Comparison of ENCODE assay signal across 18 mouse cellular contexts in genomic region chr3:50130319-50130718, GRCm38 (mm10).
"Had no signal": no experiment of that assay in that cellular context is flagged by ENCODE, and none has a peak within 500 bp of the region (broad histone marks: within the 10 kb centered on the region; RNA-seq: fewer than 3 reads in every experiment).

No protein-coding gene starts in this region.

- H3K9me3 ChIP-seq: lung, embryonic 15.5 days; megakaryocyte, embryonic 14.5 days; midbrain, embryonic 13.5 days; midbrain, embryonic 15.5 days; neural tube, embryonic 12.5 days; stomach, embryonic 15.5 days had no signal

- ATAC-seq: liver, postnatal 0 days; lung, postnatal 0 days; midbrain, embryonic 13.5 days; midbrain, embryonic 15.5 days had no signal

- H3K27ac ChIP-seq: lung, embryonic 15.5 days; macrophage; midbrain, embryonic 13.5 days; midbrain, embryonic 15.5 days; neural tube, embryonic 12.5 days; stomach, embryonic 15.5 days; stomach, postnatal 0 days had no signal

- DNase-seq: liver, postnatal 0 days; lung, adult 2 months; lung, postnatal 14 days; lung, postnatal 36 days; right cerebral cortex, postnatal 14 days; thymus, adult 18-20 months; thymus, postnatal 14 days; thymus, postnatal 36 days had no signal

- H3K9ac ChIP-seq: liver, postnatal 0 days; lung, embryonic 15.5 days; midbrain, embryonic 13.5 days; midbrain, embryonic 15.5 days; neural tube, embryonic 12.5 days; stomach, embryonic 15.5 days had no signal

- H3K27me3 ChIP-seq: lung, embryonic 15.5 days; megakaryocyte, embryonic 14.5 days; midbrain, embryonic 13.5 days; midbrain, embryonic 15.5 days; neural tube, embryonic 12.5 days; stomach, embryonic 15.5 days had no signal

- H3K4me3 ChIP-seq: lung, embryonic 15.5 days; megakaryocyte, embryonic 14.5 days; midbrain, embryonic 13.5 days; midbrain, embryonic 15.5 days; neural tube, embryonic 12.5 days; stomach, embryonic 15.5 days had no signal

- H3K4me2 ChIP-seq: lung, embryonic 15.5 days; midbrain, embryonic 11.5 days; midbrain, embryonic 13.5 days; midbrain, embryonic 15.5 days; neural tube, embryonic 12.5 days; stomach, embryonic 15.5 days had no signal

- H3K36me3 ChIP-seq: lung, embryonic 15.5 days; midbrain, embryonic 13.5 days; midbrain, embryonic 15.5 days; neural tube, embryonic 12.5 days; stomach, embryonic 15.5 days had no signal

- H3K4me1 ChIP-seq: lung, embryonic 15.5 days; megakaryocyte, embryonic 14.5 days; midbrain, embryonic 13.5 days; midbrain, embryonic 15.5 days; neural tube, embryonic 12.5 days; stomach, embryonic 15.5 days had no signal
